Mouse (Mus musculus): ENCODE data around the gene Lamb3.

DNA sequence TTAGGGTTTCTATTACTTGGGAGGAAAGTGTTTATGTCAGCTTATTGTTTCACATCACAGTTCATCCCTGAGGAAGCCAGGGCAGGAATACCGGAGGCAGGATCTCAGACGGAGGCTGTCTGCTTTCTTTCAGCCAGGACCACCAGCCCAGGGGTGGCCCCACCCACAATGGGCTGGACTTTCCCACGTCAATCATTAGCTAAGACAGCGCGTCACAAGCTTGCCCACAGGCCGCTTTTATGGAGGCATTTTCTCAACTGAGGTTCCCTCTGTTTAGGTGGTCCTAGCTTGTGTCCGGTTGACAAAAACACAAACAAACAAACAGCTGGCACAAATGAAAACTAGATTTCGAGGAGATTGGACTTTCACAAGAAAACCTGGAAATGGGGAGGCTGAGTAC is 174.9 kb downstream of the Lamb3 start:
- TF ChIP-seq CTCF (IDR thresholded peaks at IDR 0.05; ENCODE audit: low read depth, low read length): no peak
- no peak for TF ChIP-seq POLR2A (IDR thresholded peaks at IDR 0.05; ENCODE audit: extremely low read depth, insufficient read depth, low read length)

All from liver, adult 2 months (tissue).